Mouse (Mus musculus) heart, embryonic 13.5 days (tissue): Measurements from ENCODE around the gene Bnip2. TPM values are rescaled to one million over a fixed set of nuclear protein-coding genes. Genes with fewer than 3 reads are reported as not detected.

Experiments used
- ATAC-seq: fragments of 200-750 bp; cut with Nextera tagmentation; 2 replicates; pipeline ENCODE4 v1.8.0; 2017; ENCODE audit warnings: moderate TSS enrichment; ENCODE audit not compliant: insufficient number of reproducible peaks, low FRiP score, low TSS enrichment; ENCODE audit errors: extremely low read depth
- H3K27ac ChIP-seq: fragments of 300-500 bp; sonication (generic); replicated peaks from 2 replicates; pipeline ENCODE4 v1.5.1; 2015; ENCODE audit warnings: moderate library complexity, mild to moderate bottlenecking, inconsistent platforms
- H3K27me3 ChIP-seq: fragments of 300-500 bp; sonication (generic); replicated peaks from 2 replicates; pipeline ENCODE4 v1.6.1; 2015; ENCODE audit warnings: mild to moderate bottlenecking, inconsistent platforms
- H3K36me3 ChIP-seq: fragments of 300-500 bp; sonication (generic); 2 replicates; pipeline ENCODE4 v1.6.1; 2015; ENCODE audit warnings: mild to moderate bottlenecking, inconsistent platforms
- H3K4me1 ChIP-seq: fragments of 300-500 bp; sonication (generic); 2 replicates; pipeline ENCODE4 v1.6.1; 2015; ENCODE audit warnings: inconsistent platforms
- H3K4me2 ChIP-seq: fragments of 300-500 bp; sonication (generic); 2 replicates; pipeline ENCODE4 v1.6.1; 2015; ENCODE audit warnings: inconsistent platforms, mild to moderate bottlenecking, moderate library complexity
- H3K4me3 ChIP-seq: fragments of 300-500 bp; sonication (generic); 2 replicates; pipeline ENCODE4 v1.5.1; 2015; ENCODE audit warnings: moderate library complexity, mild to moderate bottlenecking, inconsistent platforms
- H3K9ac ChIP-seq: fragments of 300-500 bp; sonication (generic); 2 replicates; pipeline ENCODE4 v1.6.1; 2015; ENCODE audit warnings: inconsistent platforms, mild to moderate bottlenecking, moderate library complexity
- H3K9me3 ChIP-seq: fragments of 300-500 bp; sonication (generic); 2 replicates; pipeline ENCODE4 v1.6.1; 2016; ENCODE audit warnings: inconsistent platforms
- WGBS: fragments of 180-500 bp; shearing (Covaris S2); methylation state at CpG from one replicate; pipeline ENCODE4 v1.1.7; 2015; ENCODE audit warnings: mixed read lengths; 5-methylcytosine and 5-hydroxymethylcytosine counted together
- polyA plus RNA-seq: library from polyadenylated mRNA; unstranded; fragments of >200 nt; fragmentation: Nextera tagmentation; extraction: Ambion mirVana; gene quantifications from 2 replicates; pipeline ENCODE4 v1.2.1, GENCODE M21; 2015

The Bnip2 gene
- polyA plus RNA-seq, 1 experiment from 2014 or later = 99.8 TPM

GRCm38 (mm10) chr9:69988706-69989302, 462 bp upstream of the Bnip2 start:
- Histone ChIP-seq H3K27me3 (no peaks in the 10 kb centered on the region), H3K4me1 (peaks cover 45% of the 10 kb centered on the region), H3K36me3 (peaks cover 3% of the 10 kb centered on the region; the same call in 1 of the 2 replicates), H3K9ac (peak overlapping the region; percentile 100), H3K4me2 (peak overlapping the region; percentile 85), H3K27ac (peak overlapping the region; percentile 99), H3K4me3 (peak overlapping the region; percentile 99), H3K9me3 (no peaks in the 10 kb centered on the region)
- no peak for ATAC-seq
- WGBS = 27% methylated on average over 16 of the region's 16 CpGs

DNA sequence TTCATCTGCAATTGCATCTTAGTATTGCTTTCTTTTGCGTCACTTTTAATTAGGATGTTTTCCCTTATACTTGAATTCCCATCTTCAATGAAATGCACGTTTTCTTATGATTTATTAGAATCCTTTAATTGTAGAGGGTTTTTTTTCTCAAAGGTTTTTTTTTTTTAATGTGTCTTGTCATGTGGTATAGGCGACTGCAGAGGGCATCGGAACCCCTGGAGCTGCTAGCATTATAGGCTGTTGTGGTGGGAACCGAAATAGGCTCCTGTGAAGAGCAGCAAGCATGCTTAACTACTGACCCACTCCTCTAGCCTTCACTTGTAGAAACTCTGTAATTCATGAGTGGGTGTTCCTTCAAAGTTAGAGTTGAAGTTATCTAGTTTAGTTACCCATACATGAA, 1.1 kb downstream of the Bnip2 start:
- 13% methylated on average over 5 of the region's 5 CpGs for WGBS
- Histone ChIP-seq H3K27me3 (no peaks in the 10 kb centered on the region), H3K9me3 (no peaks in the 10 kb centered on the region), H3K36me3 (peaks cover 11% of the 10 kb centered on the region), H3K27ac (peak overlapping the region; percentile 99), H3K4me1 (peaks cover 56% of the 10 kb centered on the region), H3K4me3 (peak overlapping the region; percentile 99), H3K4me2 (peak overlapping the region; percentile 85), H3K9ac (peak overlapping the region; percentile 100)
- ATAC-seq = no peak

- Histone ChIP-seq H3K4me2 (peak overlapping the region; percentile 85), H3K9me3 (no peaks in the 10 kb centered on the region), H3K36me3 (peaks cover 33% of the 10 kb centered on the region), H3K9ac (0 out of 2 replicates have a peak overlapping the region, but pooled peaks have one; percentile 8), H3K27ac (peak overlapping the region; percentile 84), H3K4me3 (no peak overlapping the region), H3K4me1 (peaks cover 54% of the 10 kb centered on the region), H3K27me3 (no peaks in the 10 kb centered on the region)
- ATAC-seq = no peak
- WGBS = 44% methylated on average over 5 of the region's 5 CpGs
Observed at GRCm38 (mm10) chr9:69992841-69993277, 3.6 kb downstream of the Bnip2 start.

DNA sequence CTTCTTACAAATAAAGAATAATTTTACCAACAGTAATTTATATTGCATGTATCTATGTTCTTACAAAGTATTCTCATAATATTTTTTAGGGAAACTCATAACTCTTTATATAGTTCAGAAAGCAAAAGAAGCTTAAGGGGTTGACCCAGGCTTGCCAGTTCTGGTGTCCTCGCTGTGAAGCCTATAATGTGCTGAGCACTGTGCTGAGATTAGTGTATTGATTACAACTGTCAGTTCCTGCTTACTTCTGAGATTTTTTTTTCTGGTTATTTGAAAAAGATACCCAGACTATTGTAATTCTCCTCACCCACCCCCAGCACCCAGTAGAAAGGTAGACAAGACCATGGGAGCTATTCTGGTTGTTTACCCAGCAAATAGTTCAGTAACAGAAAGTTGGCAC, 4.2 kb downstream of the Bnip2 start:
- Histone ChIP-seq H3K27ac (peak overlapping the region; percentile 84), H3K4me3 (no peak overlapping the region)
- WGBS = 52% methylated on average over 1 of the region's 1 CpGs

GRCm38 (mm10) chr9:69994547-69994946, 5.3 kb downstream of the Bnip2 start:
- no peak overlapping the region for H3K27ac ChIP-seq
- H3K9me3 ChIP-seq = no peaks in the 10 kb centered on the region
- no peak overlapping the region for H3K4me2 ChIP-seq
- peaks cover 50% of the 10 kb centered on the region for H3K36me3 ChIP-seq
- no peak for ATAC-seq
- H3K4me3 ChIP-seq = no peak overlapping the region
- H3K4me1 ChIP-seq = peaks cover 47% of the 10 kb centered on the region
- H3K9ac ChIP-seq = no peak overlapping the region
- H3K27me3 ChIP-seq = no peaks in the 10 kb centered on the region
- WGBS = 82% methylated on average over 5 of the region's 5 CpGs

More for the DNA sequence above, 4.2 kb downstream of the Bnip2 start:
- Histone ChIP-seq H3K4me1 (peaks cover 51% of the 10 kb centered on the region), H3K4me2 (peak overlapping the region; percentile 85), H3K9ac (no peak overlapping the region), H3K36me3 (peaks cover 39% of the 10 kb centered on the region), H3K27me3 (no peaks in the 10 kb centered on the region), H3K9me3 (no peaks in the 10 kb centered on the region)
- ATAC-seq = no peak

- WGBS = 66% methylated on average over 1 of the region's 1 CpGs
Observed at GRCm38 (mm10) chr9:69999318-69999717, 10.1 kb downstream of the Bnip2 start.

GRCm38 (mm10) chr9:70003516-70003915, 14.2 kb downstream of the Bnip2 start:
- H3K36me3 ChIP-seq = peaks cover 93% of the 10 kb centered on the region

More at GRCm38 (mm10) chr9:69999318-69999717, 10.1 kb downstream of the Bnip2 start:
- ATAC-seq = no peak
- Histone ChIP-seq H3K27me3 (no peaks in the 10 kb centered on the region), H3K36me3 (peaks cover 93% of the 10 kb centered on the region), H3K4me3 (no peak overlapping the region), H3K27ac (no peak overlapping the region), H3K4me1 (peaks cover 7% of the 10 kb centered on the region), H3K9me3 (no peaks in the 10 kb centered on the region), H3K9ac (no peak overlapping the region), H3K4me2 (no peak overlapping the region)

DNA sequence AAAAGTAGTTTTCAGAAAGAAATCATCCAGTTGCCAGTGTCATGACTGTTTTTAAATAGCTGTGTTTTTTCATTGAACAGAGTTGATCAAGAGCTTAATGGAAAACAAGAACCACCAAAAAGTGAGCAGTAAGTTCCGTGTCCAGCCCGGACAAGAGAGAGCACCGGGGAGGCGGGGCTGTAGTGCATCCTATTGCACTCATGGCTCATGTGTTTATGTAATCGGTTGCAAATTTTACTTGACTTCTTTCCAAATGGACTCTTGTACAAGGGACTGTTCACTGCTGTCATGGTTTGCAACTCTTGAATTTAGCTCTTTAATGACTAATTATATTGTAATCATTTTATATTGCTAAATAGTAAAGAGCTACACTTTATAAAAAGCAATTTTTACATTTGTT, 17.7 kb downstream of the Bnip2 start:
- Histone ChIP-seq H3K27me3 (no peaks in the 10 kb centered on the region), H3K9me3 (no peaks in the 10 kb centered on the region), H3K4me1 (peaks cover 3% of the 10 kb centered on the region), H3K9ac (no peak overlapping the region), H3K27ac (no peak overlapping the region), H3K4me2 (no peak overlapping the region), H3K4me3 (no peak overlapping the region), H3K36me3 (peaks cover 81% of the 10 kb centered on the region)
- WGBS = 90% methylated on average over 5 of the region's 5 CpGs
- ATAC-seq = no peak

More at GRCm38 (mm10) chr9:70003516-70003915, 14.2 kb downstream of the Bnip2 start:
- no peaks in the 10 kb centered on the region for H3K4me1 ChIP-seq
- no peak overlapping the region for H3K27ac ChIP-seq
- H3K9me3 ChIP-seq = no peaks in the 10 kb centered on the region
- no peak overlapping the region for H3K9ac ChIP-seq
- no peak for ATAC-seq
- no peaks in the 10 kb centered on the region for H3K27me3 ChIP-seq
- WGBS = 88% methylated on average over 10 of the region's 10 CpGs
- no peak overlapping the region for H3K4me3 ChIP-seq
- no peak overlapping the region for H3K4me2 ChIP-seq

- Histone ChIP-seq H3K36me3 (peaks cover 74% of the 10 kb centered on the region), H3K27me3 (no peaks in the 10 kb centered on the region), H3K4me1 (peaks cover 4% of the 10 kb centered on the region), H3K9me3 (no peaks in the 10 kb centered on the region), H3K4me2 (no peak overlapping the region), H3K4me3 (no peak overlapping the region), H3K27ac (no peak overlapping the region), H3K9ac (no peak overlapping the region)
- ATAC-seq = no peak
- 84% methylated on average over 14 of the region's 14 CpGs for WGBS
Observed at GRCm38 (mm10) chr9:70007506-70008248, 18.4 kb downstream of the Bnip2 start.

DNA sequence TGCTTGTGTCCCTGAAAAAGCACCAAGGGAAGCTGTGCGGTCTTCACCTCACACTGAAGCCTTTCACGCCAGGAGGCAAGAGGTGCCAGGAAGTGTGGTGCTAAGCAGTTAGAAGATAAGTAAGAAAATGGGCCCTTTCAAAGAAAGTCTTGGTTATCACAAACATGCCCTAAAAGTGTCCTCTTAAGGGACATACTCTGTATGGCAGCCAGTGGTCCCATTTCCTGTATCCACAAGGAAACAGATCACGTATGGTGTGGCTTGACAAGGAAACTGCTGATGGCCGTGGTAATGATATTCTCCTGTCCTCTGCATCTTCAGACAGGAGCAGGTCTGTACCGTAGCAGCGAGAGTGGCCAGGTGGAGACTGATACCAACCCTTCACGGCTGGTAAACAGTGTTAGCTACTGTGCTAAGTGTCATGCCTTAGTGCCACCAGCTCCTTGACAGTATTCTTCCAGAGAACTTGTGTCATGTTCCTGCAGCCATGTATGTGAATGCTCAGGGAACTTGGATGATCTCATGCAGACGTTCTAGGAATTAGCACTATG, 20.6 kb downstream of the Bnip2 start:
- no peak for ATAC-seq
- Histone ChIP-seq H3K9me3 (no peaks in the 10 kb centered on the region), H3K27me3 (no peaks in the 10 kb centered on the region), H3K4me2 (no peak overlapping the region), H3K4me1 (peaks cover 22% of the 10 kb centered on the region), H3K27ac (peak overlapping the region; percentile 42; the same call in 1 of the 2 replicates), H3K4me3 (no peak overlapping the region), H3K9ac (no peak overlapping the region), H3K36me3 (peaks cover 55% of the 10 kb centered on the region)
- 57% methylated on average over 8 of the region's 8 CpGs for WGBS

DNA sequence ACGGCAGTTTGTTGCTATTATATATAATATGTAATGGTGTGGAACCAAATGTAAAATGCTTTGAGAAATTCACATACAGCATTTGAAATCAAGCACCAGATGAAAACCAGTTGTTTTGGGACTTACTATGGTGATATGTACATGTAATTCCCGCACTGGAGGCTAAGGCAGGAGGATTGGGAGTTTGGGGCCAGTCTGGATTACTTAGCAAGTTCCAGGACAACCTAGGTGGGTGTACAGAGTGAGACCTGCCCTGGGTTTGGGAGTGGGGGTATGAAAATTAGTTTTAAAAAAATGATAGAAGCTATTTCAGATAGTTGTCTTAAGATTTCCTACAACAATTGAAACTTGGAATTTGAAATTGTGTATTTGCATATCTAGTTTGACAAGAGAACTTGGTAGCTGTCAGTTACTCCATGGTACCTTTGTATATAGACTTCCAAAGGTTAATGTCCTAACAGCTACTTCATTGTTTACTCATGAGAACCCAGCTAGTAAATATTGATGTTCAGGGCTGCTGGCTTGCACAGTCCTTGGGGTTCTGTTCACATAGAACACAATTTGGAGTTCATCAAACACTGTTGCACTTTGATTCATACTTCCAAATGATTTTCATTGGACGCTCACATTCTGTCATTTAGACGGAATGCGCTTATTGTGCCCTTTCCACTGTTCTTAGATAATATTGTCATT, 21.7 kb downstream of the Bnip2 start:
- Histone ChIP-seq H3K9me3 (no peaks in the 10 kb centered on the region), H3K27ac (no peak overlapping the region), H3K4me3 (no peak overlapping the region), H3K36me3 (peaks cover 46% of the 10 kb centered on the region), H3K4me2 (no peak overlapping the region), H3K9ac (no peak overlapping the region), H3K27me3 (no peaks in the 10 kb centered on the region), H3K4me1 (peaks cover 22% of the 10 kb centered on the region)
- no peak for ATAC-seq
- 88% methylated on average over 5 of the region's 5 CpGs for WGBS
